Mouse (Mus musculus) adrenal gland, adult 8-10 months (tissue): Measurements from ENCODE around the gene Unc45b. TPM values are rescaled to one million over a fixed set of nuclear protein-coding genes. Genes with fewer than 3 reads are reported as not detected.
"Not testable (repeated sequence)": the region's sequence is repeated elsewhere in the genome, so short reads cannot be mapped to it uniquely, and the experiment has no call there.

Experiments used
- DNase-seq: peaks from one replicate; pipeline ENCODE4 v3.0.0; 2022
- total RNA-seq, 4 experiments: library from RNA; stranded (reverse); gene quantifications; 2 replicates each; pipeline ENCODE4 v1.2.4; 2022

Unc45b gene
- total RNA-seq, 4 experiments from 2014 or later, result 6.1 to 9.6 (median 7.4) TPM

- DNase-seq, result no peak
Observed at GRCm38 (mm10) chr11:82897478-82897877, 12.9 kb upstream of the Unc45b start.

- DNase-seq, result no peak
Observed at GRCm38 (mm10) chr11:82899720-82900119, 10.6 kb upstream of the Unc45b start.

GRCm38 (mm10) chr11:82901606-82902310 lies 8.6 kb upstream of the Unc45b start:
- no peak for DNase-seq

GRCm38 (mm10) chr11:82904952-82905351 lies 5.4 kb upstream of the Unc45b start:
- DNase-seq, result no peak

GRCm38 (mm10) chr11:82905816-82906215 lies 4.5 kb upstream of the Unc45b start:
- no peak for DNase-seq

- DNase-seq, result peak; percentile 80
Observed at GRCm38 (mm10) chr11:82907651-82908607, 2.4 kb upstream of the Unc45b start, which contains the start of gene Nle1. Nle1 (minus strand) TSS chr11:82908411.

GRCm38 (mm10) chr11:82908608-82908989 lies 1.8 kb upstream of the Unc45b start:
- no peak for DNase-seq

GRCm38 (mm10) chr11:82910679-82911389 lies 484 bp downstream of the Unc45b start:
- DNase-seq, result no peak

- DNase-seq, result peak; percentile 34
Observed at GRCm38 (mm10) chr11:82914711-82915352, 4.5 kb downstream of the Unc45b start.

GRCm38 (mm10) chr11:82920768-82921167 lies 10.4 kb downstream of the Unc45b start:
- no peak for DNase-seq

GRCm38 (mm10) chr11:82921691-82922090 lies 11.3 kb downstream of the Unc45b start:
- no peak for DNase-seq

GRCm38 (mm10) chr11:82923910-82924309 lies 13.6 kb downstream of the Unc45b start:
- DNase-seq, result not testable (repeated sequence)

- DNase-seq, result no peak
Observed at GRCm38 (mm10) chr11:82928897-82929632, 18.7 kb downstream of the Unc45b start.

- DNase-seq, result no peak
Observed at GRCm38 (mm10) chr11:82929633-82929950, 19.2 kb downstream of the Unc45b start.

- not testable (repeated sequence) for DNase-seq
Observed at GRCm38 (mm10) chr11:82930391-82930955, 20.1 kb downstream of the Unc45b start.

GRCm38 (mm10) chr11:82931161-82931560 lies 20.8 kb downstream of the Unc45b start:
- not testable (repeated sequence) for DNase-seq

- DNase-seq, result not testable (repeated sequence)
Observed at GRCm38 (mm10) chr11:82931671-82932450, 21.5 kb downstream of the Unc45b start.

GRCm38 (mm10) chr11:82933186-82933585 lies 22.8 kb downstream of the Unc45b start:
- no peak for DNase-seq

GRCm38 (mm10) chr11:82943336-82943735 lies 33.0 kb downstream of the Unc45b start:
- DNase-seq, result no peak

- no peak for DNase-seq
Observed at GRCm38 (mm10) chr11:82945636-82946035, 35.3 kb downstream of the Unc45b start.
